Mouse (Mus musculus): ENCODE results near the gene Olfr1446. TPM values are rescaled to one million over a fixed set of nuclear protein-coding genes. Genes with fewer than 3 reads are reported as not detected.

Olfr1446 gene
- not detected in 2 replicates for polyA plus RNA-seq (2015; fragmentation: Nextera tagmentation; extraction: Ambion mirVana)

DNA sequence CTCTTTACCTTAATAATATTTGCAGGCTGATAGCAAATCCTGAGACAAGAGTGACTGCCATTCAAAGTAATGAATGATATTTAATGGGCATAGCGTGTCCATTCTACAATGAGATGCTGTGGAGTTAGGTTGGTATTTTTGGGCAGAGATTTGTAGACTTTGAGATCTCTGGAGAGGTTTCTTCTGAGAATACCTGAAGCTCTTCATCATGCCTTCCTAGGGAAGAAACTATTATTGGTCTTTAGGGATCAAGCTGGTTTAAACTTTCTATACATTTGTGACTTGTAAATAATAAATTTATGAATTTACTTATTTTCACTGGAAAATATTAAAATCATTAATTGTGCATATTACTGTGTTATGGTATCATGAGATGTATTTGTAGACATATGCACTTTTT is at the start of gene Olfr1446:
Gene Olfr1446, minus strand, starts transcription at position 101 of the 400 bp plus-strand sequence.
- no peaks in the 10 kb centered on the region for H3K4me1 ChIP-seq (ENCODE audit: insufficient read depth, low read depth, low read length)
- H3K4me3 ChIP-seq (ENCODE audit: low read depth, low read length): no peak within 1 kb of the TSS
- 74% methylated on average over 1 of the region's 1 CpGs for WGBS
- no peak for TF ChIP-seq CTCF (IDR thresholded peaks at IDR 0.05)
- TF ChIP-seq EP300 (IDR thresholded peaks at IDR 0.05): no peak
- no peaks in the 10 kb centered on the region for H3K27me3 ChIP-seq (replicated peaks; ENCODE audit: insufficient read depth, low read length)
- H3K27ac ChIP-seq (ENCODE audit: low read length): no peak within 1 kb of the TSS
- DNase-seq (ENCODE audit: low spot score) (no peak), ATAC-seq (no peak)
- H3K9me3 ChIP-seq (ENCODE audit: low read length): no peaks in the 10 kb centered on the region
- H3K9ac ChIP-seq (replicated peaks; ENCODE audit: low read depth): no peak within 1 kb of the TSS
- no peaks in the 10 kb centered on the region for H3K36me3 ChIP-seq (ENCODE audit: insufficient read depth, low read length)
- no peak within 1 kb of the TSS for H3K4me2 ChIP-seq (replicated peaks; ENCODE audit: low read depth, low read length)

DNA sequence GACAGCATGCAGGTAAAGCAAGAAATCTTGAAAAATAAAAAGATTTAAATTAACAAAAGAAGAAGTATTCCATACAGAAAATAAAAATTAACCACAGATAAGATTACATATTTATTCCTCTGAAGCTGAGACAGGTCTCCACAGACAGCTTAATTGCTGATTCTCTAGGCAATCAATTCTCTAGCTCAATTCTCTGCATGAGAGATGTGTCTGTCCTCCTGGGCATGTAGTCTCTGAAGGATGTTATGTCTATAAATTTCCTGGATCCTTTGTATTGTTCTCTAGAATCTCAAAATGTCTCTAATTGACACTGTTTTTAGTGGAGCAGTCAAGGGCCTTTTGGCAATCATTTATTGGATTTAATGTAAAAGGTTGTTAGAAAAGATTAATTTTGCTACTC is 37.2 kb upstream of the Olfr1446 start, which contains the start of gene Olfr1449:
Gene Olfr1449, plus strand, starts transcription at position 301 of the 400 bp plus-strand sequence.
- DNase-seq (ENCODE audit: low spot score) (no peak), ATAC-seq (no peak)
- H3K4me1 ChIP-seq (ENCODE audit: insufficient read depth, low read depth, low read length): no peaks in the 10 kb centered on the region
- H3K27me3 ChIP-seq (replicated peaks; ENCODE audit: insufficient read depth, low read length): no peaks in the 10 kb centered on the region
- H3K36me3 ChIP-seq (ENCODE audit: insufficient read depth, low read length): no peaks in the 10 kb centered on the region
- H3K27ac ChIP-seq (ENCODE audit: low read length): no peak within 1 kb of the TSS
- H3K4me3 ChIP-seq (ENCODE audit: low read depth, low read length): no peak within 1 kb of the TSS
- H3K9ac ChIP-seq (replicated peaks; ENCODE audit: low read depth): no peak within 1 kb of the TSS
- no peak within 1 kb of the TSS for H3K4me2 ChIP-seq (replicated peaks; ENCODE audit: low read depth, low read length)
- no peaks in the 10 kb centered on the region for H3K9me3 ChIP-seq (ENCODE audit: low read length)
- TF ChIP-seq CTCF (IDR thresholded peaks at IDR 0.05) (no peak), EP300 (IDR thresholded peaks at IDR 0.05) (no peak)

DNA sequence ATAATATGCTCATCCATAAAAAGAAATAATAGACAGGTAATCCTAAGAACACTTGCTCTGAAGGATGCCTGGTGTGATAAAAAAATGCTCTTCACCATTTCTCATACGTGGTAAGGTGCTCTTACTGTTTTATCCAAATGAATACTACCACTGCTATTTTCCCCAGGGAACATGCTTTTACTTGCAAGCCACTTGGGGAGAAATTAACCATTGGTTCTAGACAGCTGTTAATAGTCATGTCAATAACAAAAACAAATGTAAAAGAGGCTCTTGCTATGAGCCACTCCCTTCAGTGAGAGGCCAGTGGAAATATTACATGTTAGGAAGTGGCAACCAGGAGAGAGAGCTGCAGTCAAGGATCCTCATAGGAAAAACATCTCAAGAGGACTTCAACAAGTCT is 31.0 kb upstream of the Olfr1446 start, which contains the start of gene Olfr1448:
Gene Olfr1448, minus strand, starts transcription at position 101 of the 400 bp plus-strand sequence.
- H3K9me3 ChIP-seq (ENCODE audit: low read length): no peaks in the 10 kb centered on the region
- no peaks in the 10 kb centered on the region for H3K36me3 ChIP-seq (ENCODE audit: insufficient read depth, low read length)
- H3K27ac ChIP-seq (ENCODE audit: low read length): no peak within 1 kb of the TSS
- no peak for DNase-seq (ENCODE audit: low spot score)
- TF ChIP-seq EP300 (IDR thresholded peaks at IDR 0.05) (no peak), CTCF (IDR thresholded peaks at IDR 0.05) (no peak)
- no peak for ATAC-seq
- 66% methylated on average over 1 of the region's 1 CpGs for WGBS
- no peak within 1 kb of the TSS for H3K4me2 ChIP-seq (replicated peaks; ENCODE audit: low read depth, low read length)
- H3K27me3 ChIP-seq (replicated peaks; ENCODE audit: insufficient read depth, low read length): no peaks in the 10 kb centered on the region
- H3K9ac ChIP-seq (replicated peaks; ENCODE audit: low read depth): no peak within 1 kb of the TSS
- H3K4me1 ChIP-seq (ENCODE audit: insufficient read depth, low read depth, low read length): no peaks in the 10 kb centered on the region
- no peak within 1 kb of the TSS for H3K4me3 ChIP-seq (ENCODE audit: low read depth, low read length)

DNA sequence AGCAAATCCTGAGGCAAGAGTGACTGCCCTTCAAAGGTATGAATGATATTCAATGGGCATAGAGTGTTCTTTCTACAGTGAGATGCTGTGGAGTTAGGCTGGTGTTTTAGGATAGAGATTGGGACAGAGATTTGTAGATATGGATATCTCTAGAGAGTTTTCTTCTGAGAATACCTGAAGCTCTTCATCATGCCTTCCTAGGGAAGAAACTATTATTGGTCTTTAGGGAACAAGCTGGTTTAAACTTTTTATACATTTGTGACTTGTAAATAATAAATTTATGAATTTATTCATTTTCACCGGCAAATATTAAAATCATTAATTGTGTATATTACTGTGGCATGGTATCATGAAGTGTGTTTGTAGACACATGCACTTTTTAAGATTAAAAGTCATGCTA is 10.3 kb upstream of the Olfr1446 start, which contains the start of gene Olfr1447:
Gene Olfr1447, minus strand, starts transcription at position 101 of the 400 bp plus-strand sequence.
- no peak for TF ChIP-seq EP300 (IDR thresholded peaks at IDR 0.05)
- TF ChIP-seq CTCF (IDR thresholded peaks at IDR 0.05): no peak
- DNase-seq (ENCODE audit: low spot score): no peak
- Histone ChIP-seq H3K36me3 (ENCODE audit: insufficient read depth, low read length) (no peaks in the 10 kb centered on the region), H3K4me2 (replicated peaks; ENCODE audit: low read depth, low read length) (no peak within 1 kb of the TSS), H3K9me3 (ENCODE audit: low read length) (no peaks in the 10 kb centered on the region), H3K27me3 (replicated peaks; ENCODE audit: insufficient read depth, low read length) (no peaks in the 10 kb centered on the region), H3K27ac (ENCODE audit: low read length) (no peak within 1 kb of the TSS), H3K4me1 (ENCODE audit: insufficient read depth, low read depth, low read length) (no peaks in the 10 kb centered on the region), H3K4me3 (ENCODE audit: low read depth, low read length) (no peak within 1 kb of the TSS), H3K9ac (replicated peaks; ENCODE audit: low read depth) (no peak within 1 kb of the TSS)
- WGBS: 80% methylated on average over 1 of the region's 1 CpGs
- no peak for ATAC-seq

DNA sequence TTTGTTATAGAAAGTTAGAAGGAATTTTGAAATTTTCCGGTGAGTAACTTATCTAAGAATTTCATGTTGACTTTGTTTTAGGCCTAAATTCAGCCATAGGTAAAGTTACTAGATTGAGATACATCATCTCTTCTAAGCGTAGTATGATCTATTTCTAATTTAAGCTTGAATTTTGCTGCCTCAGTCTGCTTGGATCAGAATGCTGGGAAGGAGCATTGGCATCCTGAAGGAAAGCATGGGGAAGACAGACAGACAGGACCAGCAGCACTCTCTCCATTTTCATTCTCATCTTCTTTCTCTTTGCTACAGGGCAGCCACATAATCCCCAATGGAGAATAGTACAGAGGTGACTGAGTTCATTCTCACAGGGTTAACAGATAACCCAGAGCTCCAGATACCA is 9.8 kb downstream of the Olfr1446 start, which contains the start of gene Olfr1445:
Gene Olfr1445, plus strand, starts transcription at position 301 of the 400 bp plus-strand sequence.
- no peak within 1 kb of the TSS for H3K9ac ChIP-seq (replicated peaks; ENCODE audit: low read depth)
- DNase-seq (ENCODE audit: low spot score) (no peak), ATAC-seq (no peak)
- no peak within 1 kb of the TSS for H3K4me2 ChIP-seq (replicated peaks; ENCODE audit: low read depth, low read length)
- TF ChIP-seq EP300 (IDR thresholded peaks at IDR 0.05): no peak
- no peak for TF ChIP-seq CTCF (IDR thresholded peaks at IDR 0.05)
- H3K36me3 ChIP-seq (ENCODE audit: insufficient read depth, low read length): no peaks in the 10 kb centered on the region
- H3K27me3 ChIP-seq (replicated peaks; ENCODE audit: insufficient read depth, low read length): no peaks in the 10 kb centered on the region
- no peaks in the 10 kb centered on the region for H3K9me3 ChIP-seq (ENCODE audit: low read length)
- WGBS: 75% methylated on average over 2 of the region's 2 CpGs
- H3K4me1 ChIP-seq (ENCODE audit: insufficient read depth, low read depth, low read length): no peaks in the 10 kb centered on the region
- H3K4me3 ChIP-seq (ENCODE audit: low read depth, low read length): no peak within 1 kb of the TSS
- no peak within 1 kb of the TSS for H3K27ac ChIP-seq (ENCODE audit: low read length)

DNA sequence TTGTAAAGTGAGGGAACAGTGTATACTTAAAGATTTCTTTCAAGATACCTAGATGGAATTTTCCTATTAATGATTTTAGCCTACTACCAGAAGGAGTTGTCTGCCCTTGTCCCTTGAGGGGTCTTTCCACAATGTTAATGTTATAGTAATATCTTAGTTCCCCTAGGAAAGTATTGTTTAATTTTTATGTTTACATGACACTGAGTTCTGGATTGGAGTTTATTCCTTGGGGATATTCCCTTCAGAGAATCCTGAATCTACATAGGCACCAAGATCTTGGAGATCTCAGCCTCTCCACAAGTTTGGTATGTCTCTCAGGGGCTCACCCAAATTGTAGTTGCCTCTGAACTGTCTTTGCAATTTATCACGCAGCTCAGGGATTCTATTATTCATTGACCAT is 36.3 kb downstream of the Olfr1446 start, which contains the start of gene Olfr1444:
Gene Olfr1444, plus strand, starts transcription at position 301 of the 400 bp plus-strand sequence.
- TF ChIP-seq CTCF (IDR thresholded peaks at IDR 0.05): no peak
- TF ChIP-seq EP300 (IDR thresholded peaks at IDR 0.05): no peak
- Histone ChIP-seq H3K4me3 (ENCODE audit: low read depth, low read length) (no peak within 1 kb of the TSS), H3K9me3 (ENCODE audit: low read length) (no peaks in the 10 kb centered on the region), H3K27me3 (replicated peaks; ENCODE audit: insufficient read depth, low read length) (no peaks in the 10 kb centered on the region), H3K4me1 (ENCODE audit: insufficient read depth, low read depth, low read length) (no peaks in the 10 kb centered on the region), H3K4me2 (replicated peaks; ENCODE audit: low read depth, low read length) (no peak within 1 kb of the TSS), H3K27ac (ENCODE audit: low read length) (no peak within 1 kb of the TSS), H3K9ac (replicated peaks; ENCODE audit: low read depth) (no peak within 1 kb of the TSS), H3K36me3 (ENCODE audit: insufficient read depth, low read length) (no peaks in the 10 kb centered on the region)
- WGBS: 50% methylated on average over 1 of the region's 1 CpGs
- ATAC-seq (no peak), DNase-seq (ENCODE audit: low spot score) (no peak)

DNA sequence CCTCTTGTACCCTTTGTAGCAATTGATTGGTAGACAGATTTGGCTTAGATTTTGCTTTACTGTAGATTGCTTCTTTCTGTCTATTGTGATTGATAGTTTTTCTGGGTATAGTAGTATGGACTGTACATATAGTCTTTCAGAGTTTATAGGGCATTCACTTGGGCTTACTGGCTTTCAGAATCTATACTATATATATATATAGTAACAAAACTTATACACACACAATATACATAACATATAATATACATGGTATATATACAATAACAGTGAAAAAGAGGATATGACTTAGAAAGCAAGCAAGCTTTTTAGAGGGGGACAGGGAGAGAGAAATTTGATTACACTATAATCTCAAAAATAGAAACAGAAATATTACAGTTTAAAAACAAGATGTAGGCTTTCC is 46.9 kb downstream of the Olfr1446 start, which contains the start of gene Gm5244:
Gene Gm5244, plus strand, starts transcription at position 301 of the 400 bp plus-strand sequence.
- ATAC-seq (no peak), DNase-seq (ENCODE audit: low spot score) (no peak)
- Histone ChIP-seq H3K27me3 (replicated peaks; ENCODE audit: insufficient read depth, low read length) (no peaks in the 10 kb centered on the region), H3K4me1 (ENCODE audit: insufficient read depth, low read depth, low read length) (no peaks in the 10 kb centered on the region), H3K4me3 (ENCODE audit: low read depth, low read length) (no peak within 1 kb of the TSS), H3K9ac (replicated peaks; ENCODE audit: low read depth) (no peak within 1 kb of the TSS), H3K9me3 (ENCODE audit: low read length) (no peaks in the 10 kb centered on the region), H3K4me2 (replicated peaks; ENCODE audit: low read depth, low read length) (no peak within 1 kb of the TSS), H3K27ac (ENCODE audit: low read length) (no peak within 1 kb of the TSS), H3K36me3 (ENCODE audit: insufficient read depth, low read length) (no peaks in the 10 kb centered on the region)
- TF ChIP-seq EP300 (IDR thresholded peaks at IDR 0.05) (no peak), CTCF (IDR thresholded peaks at IDR 0.05) (no peak)

Data from lung, postnatal 0 days (tissue).